Mouse (Mus musculus): ENCODE data around the gene Itpr3. TPM values are rescaled to one million over a fixed set of nuclear protein-coding genes. Genes with fewer than 3 reads are reported as not detected.

The Itpr3 gene
- polyA plus RNA-seq, 1 experiment from 2014 or later: 1.1 TPM

- Histone ChIP-seq H3K27ac (ENCODE audit: low read length) (no peak overlapping the region), H3K4me1 (ENCODE audit: control insufficient read depth, low read depth, low read length) (peaks cover 3% of the 10 kb centered on the region), H3K36me3 (ENCODE audit: control insufficient read depth, insufficient read depth) (no peaks in the 10 kb centered on the region), H3K4me2 (ENCODE audit: low read depth, low read length) (no peak overlapping the region), H3K4me3 (ENCODE audit: low read depth, low read length) (no peak overlapping the region), H3K27me3 (ENCODE audit: control insufficient read depth, insufficient read depth, low read depth, low read length) (peaks cover 17% of the 10 kb centered on the region), H3K9me3 (replicated peaks; ENCODE audit: control insufficient read depth, low read length) (0 out of 2 replicates have a peak, but pooled peaks cover 2% of the 10 kb centered on the region), H3K9ac (ENCODE audit: low read depth, low read length) (no peak overlapping the region)
- ATAC-seq (ENCODE audit: low read depth): no peak
- WGBS (ENCODE audit: insufficient replicate concordance): 54% methylated on average over 8 of the region's 8 CpGs
These were observed 3.6 kb downstream of the Itpr3 start for GRCm38 (mm10) chr17:27060698-27061097.

- WGBS (ENCODE audit: insufficient replicate concordance): 71% methylated on average over 3 of the region's 3 CpGs
- ATAC-seq (ENCODE audit: low read depth): no peak
- Histone ChIP-seq H3K27ac (ENCODE audit: low read length) (no peak overlapping the region), H3K9ac (ENCODE audit: low read depth, low read length) (no peak overlapping the region), H3K4me2 (ENCODE audit: low read depth, low read length) (no peak overlapping the region), H3K36me3 (ENCODE audit: control insufficient read depth, insufficient read depth) (no peaks in the 10 kb centered on the region), H3K9me3 (replicated peaks; ENCODE audit: control insufficient read depth, low read length) (0 out of 2 replicates have a peak, but pooled peaks cover 2% of the 10 kb centered on the region), H3K4me1 (ENCODE audit: control insufficient read depth, low read depth, low read length) (peaks cover 3% of the 10 kb centered on the region), H3K4me3 (ENCODE audit: low read depth, low read length) (no peak overlapping the region), H3K27me3 (ENCODE audit: control insufficient read depth, insufficient read depth, low read depth, low read length) (peaks cover 17% of the 10 kb centered on the region)
These were observed 4.6 kb downstream of the Itpr3 start for GRCm38 (mm10) chr17:27061727-27062126.

- peaks cover 2% of the 10 kb centered on the region for H3K4me1 ChIP-seq (ENCODE audit: control insufficient read depth, low read depth, low read length)
- H3K9ac ChIP-seq (ENCODE audit: low read depth, low read length): no peak overlapping the region
- H3K4me3 ChIP-seq (ENCODE audit: low read depth, low read length): no peak overlapping the region
- no peak for ATAC-seq (ENCODE audit: low read depth)
- H3K27me3 ChIP-seq (ENCODE audit: control insufficient read depth, insufficient read depth, low read depth, low read length): peaks cover 8% of the 10 kb centered on the region
- 0 out of 2 replicates have a peak, but pooled peaks cover 2% of the 10 kb centered on the region for H3K9me3 ChIP-seq (replicated peaks; ENCODE audit: control insufficient read depth, low read length)
- WGBS (ENCODE audit: insufficient replicate concordance): 74% methylated on average over 7 of the region's 7 CpGs
- H3K36me3 ChIP-seq (ENCODE audit: control insufficient read depth, insufficient read depth): no peaks in the 10 kb centered on the region
- no peak overlapping the region for H3K27ac ChIP-seq (ENCODE audit: low read length)
- H3K4me2 ChIP-seq (ENCODE audit: low read depth, low read length): no peak overlapping the region
These were observed 5.6 kb downstream of the Itpr3 start for GRCm38 (mm10) chr17:27062684-27063083.

- Histone ChIP-seq H3K4me3 (ENCODE audit: low read depth, low read length) (no peak overlapping the region), H3K4me2 (ENCODE audit: low read depth, low read length) (no peak overlapping the region), H3K4me1 (ENCODE audit: control insufficient read depth, low read depth, low read length) (no peaks in the 10 kb centered on the region; the same call in none of the 2 replicates), H3K9ac (ENCODE audit: low read depth, low read length) (no peak overlapping the region), H3K9me3 (replicated peaks; ENCODE audit: control insufficient read depth, low read length) (0 out of 2 replicates have a peak, but pooled peaks cover 2% of the 10 kb centered on the region), H3K27ac (ENCODE audit: low read length) (no peak overlapping the region), H3K27me3 (ENCODE audit: control insufficient read depth, insufficient read depth, low read depth, low read length) (no peaks in the 10 kb centered on the region), H3K36me3 (ENCODE audit: control insufficient read depth, insufficient read depth) (no peaks in the 10 kb centered on the region)
- WGBS (ENCODE audit: insufficient replicate concordance): 34% methylated on average over 6 of the region's 6 CpGs
- ATAC-seq (ENCODE audit: low read depth): no peak
These were observed 6.6 kb downstream of the Itpr3 start for GRCm38 (mm10) chr17:27063717-27064116.

GRCm38 (mm10) chr17:27064195-27064594, 7.1 kb downstream of the Itpr3 start:
- Histone ChIP-seq H3K36me3 (ENCODE audit: control insufficient read depth, insufficient read depth) (no peaks in the 10 kb centered on the region), H3K9me3 (replicated peaks; ENCODE audit: control insufficient read depth, low read length) (0 out of 2 replicates have a peak, but pooled peaks cover 2% of the 10 kb centered on the region), H3K27me3 (ENCODE audit: control insufficient read depth, insufficient read depth, low read depth, low read length) (no peaks in the 10 kb centered on the region), H3K4me2 (ENCODE audit: low read depth, low read length) (no peak overlapping the region), H3K4me1 (ENCODE audit: control insufficient read depth, low read depth, low read length) (no peaks in the 10 kb centered on the region; the same call in none of the 2 replicates), H3K4me3 (ENCODE audit: low read depth, low read length) (no peak overlapping the region), H3K9ac (ENCODE audit: low read depth, low read length) (no peak overlapping the region), H3K27ac (ENCODE audit: low read length) (no peak overlapping the region)
- no peak for ATAC-seq (ENCODE audit: low read depth)
- WGBS (ENCODE audit: insufficient replicate concordance): 51% methylated on average over 2 of the region's 2 CpGs

- Histone ChIP-seq H3K4me3 (ENCODE audit: low read depth, low read length) (no peak overlapping the region), H3K27me3 (ENCODE audit: control insufficient read depth, insufficient read depth, low read depth, low read length) (no peaks in the 10 kb centered on the region), H3K9ac (ENCODE audit: low read depth, low read length) (no peak overlapping the region), H3K27ac (ENCODE audit: low read length) (no peak overlapping the region), H3K4me1 (ENCODE audit: control insufficient read depth, low read depth, low read length) (no peaks in the 10 kb centered on the region; the same call in none of the 2 replicates), H3K36me3 (ENCODE audit: control insufficient read depth, insufficient read depth) (no peaks in the 10 kb centered on the region), H3K9me3 (replicated peaks; ENCODE audit: control insufficient read depth, low read length) (0 out of 2 replicates have a peak, but pooled peaks cover 2% of the 10 kb centered on the region), H3K4me2 (ENCODE audit: low read depth, low read length) (no peak overlapping the region)
- no peak for ATAC-seq (ENCODE audit: low read depth)
- WGBS (ENCODE audit: insufficient replicate concordance): 35% methylated on average over 7 of the region's 7 CpGs
These were observed 9.0 kb downstream of the Itpr3 start for GRCm38 (mm10) chr17:27066065-27066464.

- no peaks in the 10 kb centered on the region for H3K9me3 ChIP-seq (replicated peaks; ENCODE audit: control insufficient read depth, low read length)
- ATAC-seq (ENCODE audit: low read depth): no peak
- no peaks in the 10 kb centered on the region for H3K27me3 ChIP-seq (ENCODE audit: control insufficient read depth, insufficient read depth, low read depth, low read length)
- WGBS (ENCODE audit: insufficient replicate concordance): 79% methylated on average over 5 of the region's 5 CpGs
- no peak overlapping the region for H3K9ac ChIP-seq (ENCODE audit: low read depth, low read length)
- no peak overlapping the region for H3K27ac ChIP-seq (ENCODE audit: low read length)
- no peaks in the 10 kb centered on the region for H3K36me3 ChIP-seq (ENCODE audit: control insufficient read depth, insufficient read depth)
- no peak overlapping the region for H3K4me3 ChIP-seq (ENCODE audit: low read depth, low read length)
- H3K4me2 ChIP-seq (ENCODE audit: low read depth, low read length): no peak overlapping the region
- no peaks in the 10 kb centered on the region; the same call in none of the 2 replicates for H3K4me1 ChIP-seq (ENCODE audit: control insufficient read depth, low read depth, low read length)
These were observed 12.0 kb downstream of the Itpr3 start for GRCm38 (mm10) chr17:27069071-27069470.

GRCm38 (mm10) chr17:27070913-27071312, 13.8 kb downstream of the Itpr3 start:
- H3K4me2 ChIP-seq (ENCODE audit: low read depth, low read length): no peak overlapping the region
- 64% methylated on average over 7 of the region's 7 CpGs for WGBS (ENCODE audit: insufficient replicate concordance)
- ATAC-seq (ENCODE audit: low read depth): no peak

GRCm38 (mm10) chr17:27071630-27072029, 14.5 kb downstream of the Itpr3 start:
- Histone ChIP-seq H3K4me1 (ENCODE audit: control insufficient read depth, low read depth, low read length) (peaks cover 2% of the 10 kb centered on the region), H3K27me3 (ENCODE audit: control insufficient read depth, insufficient read depth, low read depth, low read length) (no peaks in the 10 kb centered on the region), H3K36me3 (ENCODE audit: control insufficient read depth, insufficient read depth) (no peaks in the 10 kb centered on the region), H3K9me3 (replicated peaks; ENCODE audit: control insufficient read depth, low read length) (no peaks in the 10 kb centered on the region), H3K9ac (ENCODE audit: low read depth, low read length) (no peak overlapping the region), H3K4me2 (ENCODE audit: low read depth, low read length) (no peak overlapping the region), H3K4me3 (ENCODE audit: low read depth, low read length) (no peak overlapping the region), H3K27ac (ENCODE audit: low read length) (no peak overlapping the region)
- 36% methylated on average over 6 of the region's 6 CpGs for WGBS (ENCODE audit: insufficient replicate concordance)
- ATAC-seq (ENCODE audit: low read depth): no peak

More at GRCm38 (mm10) chr17:27070913-27071312, 13.8 kb downstream of the Itpr3 start:
- Histone ChIP-seq H3K36me3 (ENCODE audit: control insufficient read depth, insufficient read depth) (no peaks in the 10 kb centered on the region), H3K9me3 (replicated peaks; ENCODE audit: control insufficient read depth, low read length) (no peaks in the 10 kb centered on the region), H3K4me3 (ENCODE audit: low read depth, low read length) (no peak overlapping the region), H3K27me3 (ENCODE audit: control insufficient read depth, insufficient read depth, low read depth, low read length) (no peaks in the 10 kb centered on the region), H3K4me1 (ENCODE audit: control insufficient read depth, low read depth, low read length) (peaks cover 2% of the 10 kb centered on the region), H3K9ac (ENCODE audit: low read depth, low read length) (no peak overlapping the region), H3K27ac (ENCODE audit: low read length) (no peak overlapping the region)
